Mouse (Mus musculus) lung, postnatal 36 days (tissue): Measurements from ENCODE around the gene Gm4792.

Source experiments
- DNase-seq: peaks from one replicate; pipeline ENCODE4 v3.0.0; 2022; ENCODE audit warnings: mixed read lengths

The Gm4792 gene

GRCm38 (mm10) chr10:94298471-94298870 lies at the start of gene Gm4792:
Gm4792 (minus strand) TSS chr10:94298703.
- DNase-seq = no peak

- DNase-seq = no peak
Observed at GRCm38 (mm10) chr10:94347959-94348358, 49.5 kb upstream of the Gm4792 start.

GRCm38 (mm10) chr10:94347296-94347695 lies 48.8 kb upstream of the Gm4792 start:
- no peak for DNase-seq

GRCm38 (mm10) chr10:94346596-94346995 lies 48.1 kb upstream of the Gm4792 start:
- no peak for DNase-seq

GRCm38 (mm10) chr10:94345509-94346252 lies 47.2 kb upstream of the Gm4792 start:
- no peak for DNase-seq

GRCm38 (mm10) chr10:94344631-94345417 lies 46.3 kb upstream of the Gm4792 start:
- DNase-seq = no peak

GRCm38 (mm10) chr10:94343581-94343980 lies 45.1 kb upstream of the Gm4792 start:
- DNase-seq = no peak

GRCm38 (mm10) chr10:94342256-94342655 lies 43.8 kb upstream of the Gm4792 start:
- no peak for DNase-seq

GRCm38 (mm10) chr10:94341501-94341900 lies 43.0 kb upstream of the Gm4792 start:
- no peak for DNase-seq

- DNase-seq = no peak
Observed at GRCm38 (mm10) chr10:94336071-94336470, 37.6 kb upstream of the Gm4792 start.

- no peak for DNase-seq
Observed at GRCm38 (mm10) chr10:94335047-94335446, 36.5 kb upstream of the Gm4792 start.

- no peak for DNase-seq
Observed at GRCm38 (mm10) chr10:94333328-94333727, 34.8 kb upstream of the Gm4792 start.

- DNase-seq = no peak
Observed at GRCm38 (mm10) chr10:94332358-94333137, 34.0 kb upstream of the Gm4792 start.

- no peak for DNase-seq
Observed at GRCm38 (mm10) chr10:94329962-94330361, 31.5 kb upstream of the Gm4792 start.

GRCm38 (mm10) chr10:94318574-94318973 lies 20.1 kb upstream of the Gm4792 start:
- no peak for DNase-seq

GRCm38 (mm10) chr10:94313146-94313545 lies 14.6 kb upstream of the Gm4792 start:
- DNase-seq = no peak

- DNase-seq = peak; percentile 45
Observed at GRCm38 (mm10) chr10:94312007-94312715, 13.7 kb upstream of the Gm4792 start.

GRCm38 (mm10) chr10:94311511-94312006 lies 13.1 kb upstream of the Gm4792 start, which contains the start of gene Tmcc3:
Tmcc3 (plus strand) TSS chr10:94311949.
- no peak for DNase-seq

- no peak for DNase-seq
Observed at GRCm38 (mm10) chr10:94310499-94311267, 12.2 kb upstream of the Gm4792 start.

GRCm38 (mm10) chr10:94305526-94305925 lies 7.0 kb upstream of the Gm4792 start:
- DNase-seq = peak; percentile 25

GRCm38 (mm10) chr10:94304064-94304657 lies 5.7 kb upstream of the Gm4792 start:
- DNase-seq = no peak
